Mouse (Mus musculus) midbrain, embryonic 13.5 days (tissue): ENCODE measurements around the gene Stpg2. TPM values are rescaled to one million over a fixed set of nuclear protein-coding genes. Genes with fewer than 3 reads are reported as not detected.

Experiments
- ATAC-seq: fragments of 200-750 bp; cut with Nextera tagmentation; 2 replicates; pipeline ENCODE4 v1.8.0; 2017; ENCODE audit warnings: mild to moderate bottlenecking, moderate TSS enrichment, moderate library complexity
- H3K27ac ChIP-seq: fragments of 300-500 bp; sonication (generic); 2 replicates; pipeline ENCODE4 v1.5.1; 2015; ENCODE audit warnings: inconsistent platforms, mild to moderate bottlenecking, moderate library complexity
- H3K27me3 ChIP-seq: fragments of 300-500 bp; sonication (generic); 2 replicates; pipeline ENCODE4 v1.6.1; 2015; ENCODE audit warnings: mild to moderate bottlenecking, inconsistent platforms
- H3K36me3 ChIP-seq: fragments of 300-500 bp; sonication (generic); 2 replicates; pipeline ENCODE4 v1.6.1; 2015; ENCODE audit warnings: mild to moderate bottlenecking, inconsistent platforms
- H3K4me1 ChIP-seq: fragments of 300-500 bp; sonication (generic); replicated peaks from 2 replicates; pipeline ENCODE4 v1.6.1; 2015; ENCODE audit warnings: inconsistent platforms
- H3K4me2 ChIP-seq: fragments of 300-500 bp; sonication (generic); replicated peaks from 2 replicates; pipeline ENCODE4 v1.6.1; 2015; ENCODE audit warnings: moderate library complexity, mild to moderate bottlenecking, inconsistent platforms
- H3K4me3 ChIP-seq: fragments of 300-500 bp; sonication (generic); replicated peaks from 2 replicates; pipeline ENCODE4 v1.5.1; 2015; ENCODE audit warnings: mild to moderate bottlenecking, inconsistent platforms
- H3K9ac ChIP-seq: fragments of 300-500 bp; sonication (generic); replicated peaks from 2 replicates; pipeline ENCODE4 v1.6.1; 2015; ENCODE audit warnings: mild to moderate bottlenecking, inconsistent platforms
- H3K9me3 ChIP-seq: fragments of 300-500 bp; sonication (generic); 2 replicates; pipeline ENCODE4 v1.6.1; 2016; ENCODE audit warnings: mild to moderate bottlenecking, inconsistent platforms
- WGBS: fragments of 180-500 bp; shearing (Covaris S2); methylation state at CpG from one replicate; pipeline ENCODE4 v1.1.7; 2015; 5-methylcytosine and 5-hydroxymethylcytosine counted together
- polyA plus RNA-seq: library from polyadenylated mRNA; unstranded; fragments of >200 nt; fragmentation: Nextera tagmentation; extraction: Ambion mirVana; gene quantifications from 2 replicates; pipeline ENCODE4 v1.2.1, GENCODE M21; 2015

Gene Stpg2
- polyA plus RNA-seq: 0.22 TPM in 1 of 2 replicates, not detected in the other

DNA sequence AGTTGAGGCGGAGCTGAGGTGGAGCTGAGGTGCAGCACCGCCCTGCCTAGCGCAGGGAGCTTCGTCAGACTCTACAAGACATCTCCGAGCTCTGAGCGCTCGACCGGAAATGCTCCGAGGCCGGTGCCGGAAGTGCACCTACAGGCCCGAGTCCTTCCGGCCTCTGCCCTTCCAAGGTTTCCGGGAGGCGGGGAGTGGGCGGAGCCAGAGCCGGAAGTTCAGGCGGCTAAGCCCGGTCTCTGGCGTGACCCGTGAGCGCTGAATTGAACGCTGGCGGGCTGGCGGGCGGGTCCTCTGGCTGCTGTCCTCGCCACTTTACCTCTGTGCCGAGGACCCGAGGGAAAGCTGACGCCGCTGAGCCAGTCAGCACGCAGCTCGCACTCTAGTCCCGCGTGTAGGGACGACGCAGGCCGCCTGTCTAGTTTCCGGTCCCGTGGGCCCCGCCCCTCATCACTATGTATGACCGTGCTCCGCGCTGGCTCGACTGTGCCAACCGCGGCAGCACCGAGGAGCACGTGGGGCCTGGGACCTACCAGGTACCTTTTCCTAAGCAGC, at the start of gene Stpg2:
TSS of gene Stpg2 (plus strand) at position 251 of the 555 bp plus-strand sequence.
- Histone ChIP-seq H3K36me3 (no peaks in the 10 kb centered on the region), H3K9ac (peak within 1 kb of the TSS; percentile 70), H3K4me1 (peaks cover 5% of the 10 kb centered on the region; the same call in 1 of the 2 replicates), H3K27me3 (peaks cover 40% of the 10 kb centered on the region), H3K9me3 (no peaks in the 10 kb centered on the region), H3K27ac (peak within 1 kb of the TSS; percentile 96), H3K4me2 (peak within 1 kb of the TSS; percentile 58), H3K4me3 (peak within 1 kb of the TSS; percentile 63)
- peak; percentile 100 for ATAC-seq
- WGBS: under 1% methylated on average over 49 of the region's 49 CpGs

DNA sequence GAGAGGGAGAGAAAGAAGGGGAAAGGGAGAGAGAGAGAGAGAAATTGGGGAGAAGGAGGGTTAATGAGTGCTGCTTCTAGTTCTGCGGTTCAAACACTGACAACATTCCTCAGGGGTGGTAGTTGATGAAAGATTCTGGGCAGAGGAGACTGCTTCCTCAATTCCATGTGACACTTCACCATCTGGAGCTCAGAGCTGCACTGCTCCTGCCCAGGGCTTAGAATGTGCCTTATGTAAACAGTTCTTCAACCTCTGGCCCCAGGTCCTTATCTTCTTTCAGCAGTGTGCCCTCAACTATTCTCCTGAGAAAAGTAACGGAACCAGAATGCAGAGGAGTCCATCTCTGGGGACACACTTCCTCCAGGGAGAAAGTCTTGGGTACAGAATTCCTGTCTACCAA, 43.3 kb upstream of the Stpg2 start:
- H3K4me1 ChIP-seq: no peaks in the 10 kb centered on the region
- ATAC-seq: no peak
- no peaks in the 10 kb centered on the region for H3K9me3 ChIP-seq
- H3K4me2 ChIP-seq: no peak overlapping the region
- H3K27ac ChIP-seq: no peak overlapping the region
- no peak overlapping the region for H3K9ac ChIP-seq
- H3K36me3 ChIP-seq: no peaks in the 10 kb centered on the region
- H3K27me3 ChIP-seq: no peaks in the 10 kb centered on the region
- WGBS: 75% methylated on average over 2 of the region's 2 CpGs
- H3K4me3 ChIP-seq: no peak overlapping the region

DNA sequence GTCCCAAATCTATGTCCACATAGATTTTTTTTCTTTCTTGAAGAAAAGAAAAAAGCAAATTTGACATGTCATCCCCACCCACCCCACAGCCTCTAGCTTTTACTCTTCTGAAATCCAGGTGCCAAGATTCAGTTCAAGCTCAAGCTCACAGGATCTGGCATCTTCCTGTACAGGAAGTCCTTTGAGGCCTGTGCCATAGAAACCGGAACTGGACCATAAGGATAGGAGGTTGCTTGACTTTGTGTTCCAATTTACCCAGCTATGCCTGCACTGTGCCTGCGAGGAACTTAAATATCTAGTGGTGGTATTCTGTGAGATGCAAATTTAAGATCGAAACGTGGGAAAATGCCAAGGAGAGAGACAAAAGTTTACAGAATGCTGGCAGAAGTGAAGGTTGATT, 42.8 kb upstream of the Stpg2 start:
- no peak for ATAC-seq
- Histone ChIP-seq H3K4me3 (no peak overlapping the region), H3K9me3 (no peaks in the 10 kb centered on the region), H3K9ac (no peak overlapping the region), H3K36me3 (no peaks in the 10 kb centered on the region), H3K27ac (no peak overlapping the region), H3K4me2 (no peak overlapping the region), H3K4me1 (no peaks in the 10 kb centered on the region), H3K27me3 (no peaks in the 10 kb centered on the region)
- WGBS: 87% methylated on average over 4 of the region's 4 CpGs

DNA sequence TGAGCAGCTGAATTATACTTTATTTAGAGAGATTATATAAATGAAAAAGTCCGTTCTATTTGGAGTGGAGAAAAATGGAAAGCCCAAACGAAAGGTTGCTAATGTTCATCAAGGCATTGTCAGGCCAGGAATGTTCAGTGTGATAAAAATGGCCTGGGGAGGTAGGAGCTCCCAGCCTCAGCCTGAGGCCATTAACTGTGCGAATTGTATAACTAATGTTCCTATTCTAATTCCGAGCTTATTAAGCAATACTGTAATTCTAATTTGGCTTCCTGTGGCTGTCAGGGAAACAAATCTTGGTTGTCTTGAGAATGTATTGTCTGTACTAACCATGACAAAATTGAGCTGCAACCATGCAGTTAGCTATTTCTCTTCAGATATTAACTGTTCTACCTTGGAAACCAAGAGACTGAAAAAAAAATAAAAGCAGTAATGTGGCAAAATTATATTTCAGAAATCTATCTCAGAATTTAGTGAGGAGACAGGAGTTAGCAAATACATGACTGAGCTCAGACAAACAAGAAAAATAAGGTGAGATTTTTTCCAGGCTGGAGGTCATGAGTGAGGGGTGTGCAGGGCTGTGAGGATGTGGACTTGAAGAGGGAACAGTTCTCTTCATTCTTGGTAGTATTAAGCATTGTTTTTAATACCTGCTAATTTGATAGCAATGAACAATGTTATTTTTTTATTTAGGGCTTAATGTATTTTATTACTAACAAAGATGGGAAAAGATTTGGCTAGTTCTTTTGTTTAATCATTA, 36.8 kb upstream of the Stpg2 start:
- H3K36me3 ChIP-seq: no peaks in the 10 kb centered on the region
- peak; percentile 60; the same call in 1 of the 2 replicates for ATAC-seq
- H3K27me3 ChIP-seq: no peaks in the 10 kb centered on the region
- WGBS: 31% methylated on average over 4 of the region's 4 CpGs
- no peaks in the 10 kb centered on the region for H3K9me3 ChIP-seq
- no peak overlapping the region for H3K4me3 ChIP-seq
- H3K9ac ChIP-seq: no peak overlapping the region
- H3K27ac ChIP-seq: peak overlapping the region; percentile 60
- H3K4me1 ChIP-seq: peaks cover 19% of the 10 kb centered on the region
- no peak overlapping the region for H3K4me2 ChIP-seq

DNA sequence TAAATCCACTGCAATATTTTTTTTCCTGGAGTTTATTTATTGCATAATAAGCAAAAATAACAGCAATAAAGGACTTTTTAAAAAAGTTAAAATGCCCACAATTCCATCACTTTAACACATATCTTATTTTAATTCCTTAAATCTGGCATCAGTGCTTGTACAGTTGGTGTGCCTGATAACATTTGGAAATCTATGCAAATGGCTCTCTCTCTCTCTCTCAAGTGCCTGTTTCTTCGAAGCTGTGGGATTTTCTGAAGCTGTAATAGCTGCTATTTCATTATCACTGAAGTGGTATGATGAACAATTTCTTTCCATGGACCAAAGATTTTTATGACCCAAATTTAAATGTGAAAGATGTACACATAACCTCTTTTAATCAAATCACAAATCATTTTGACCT, 35.8 kb upstream of the Stpg2 start:
- peaks cover 19% of the 10 kb centered on the region for H3K4me1 ChIP-seq
- H3K4me2 ChIP-seq: no peak overlapping the region
- H3K9me3 ChIP-seq: no peaks in the 10 kb centered on the region
- H3K27me3 ChIP-seq: no peaks in the 10 kb centered on the region
- no peak overlapping the region for H3K4me3 ChIP-seq
- no peaks in the 10 kb centered on the region for H3K36me3 ChIP-seq
- no peak overlapping the region for H3K27ac ChIP-seq
- no peak overlapping the region for H3K9ac ChIP-seq
- no peak for ATAC-seq
- WGBS: 34% methylated on average over 1 of the region's 1 CpGs

DNA sequence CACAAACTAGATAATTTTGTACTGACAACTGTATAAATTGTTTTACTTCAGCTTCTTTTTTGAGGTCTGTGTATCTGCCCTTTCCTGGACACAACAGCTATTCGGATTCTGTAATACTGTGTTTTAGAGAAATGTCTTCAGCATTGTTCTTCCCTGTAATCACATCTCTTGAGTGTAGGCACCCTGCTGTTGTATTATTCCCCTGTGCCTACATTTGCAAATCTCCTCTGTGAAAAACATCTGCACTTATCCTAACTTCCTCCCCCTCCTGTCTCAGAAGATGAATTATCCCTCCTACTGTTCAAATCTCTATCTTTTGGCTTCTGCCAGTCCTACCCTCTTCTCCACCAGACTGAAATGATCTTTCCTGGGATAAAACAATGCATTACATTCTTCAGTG, 28.6 kb upstream of the Stpg2 start:
- Histone ChIP-seq H3K27me3 (no peaks in the 10 kb centered on the region), H3K4me3 (no peak overlapping the region), H3K9ac (no peak overlapping the region), H3K9me3 (peaks cover 4% of the 10 kb centered on the region), H3K27ac (no peak overlapping the region), H3K4me1 (no peaks in the 10 kb centered on the region), H3K4me2 (no peak overlapping the region), H3K36me3 (no peaks in the 10 kb centered on the region)
- WGBS: 29% methylated on average over 1 of the region's 1 CpGs
- no peak for ATAC-seq

DNA sequence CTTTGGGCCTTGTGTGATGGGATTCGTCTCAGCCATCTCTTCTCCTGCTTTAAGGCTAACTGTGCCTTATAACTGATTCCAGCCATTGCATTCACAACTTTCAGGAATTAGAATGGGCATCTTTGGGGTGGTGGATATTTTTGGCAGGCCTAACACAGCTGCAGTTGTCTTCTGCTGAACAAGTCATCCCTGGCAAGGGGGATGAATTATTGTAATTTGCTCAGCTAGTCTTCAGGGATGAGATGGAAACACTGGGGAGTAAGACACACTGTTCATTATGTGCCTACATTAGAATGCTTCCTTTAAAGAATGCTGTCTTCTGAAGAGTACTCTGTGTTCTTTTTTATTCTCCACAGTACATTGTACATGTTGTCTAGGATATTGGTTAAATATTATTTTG, 14.0 kb upstream of the Stpg2 start:
- 86% methylated on average over 1 of the region's 1 CpGs for WGBS

DNA sequence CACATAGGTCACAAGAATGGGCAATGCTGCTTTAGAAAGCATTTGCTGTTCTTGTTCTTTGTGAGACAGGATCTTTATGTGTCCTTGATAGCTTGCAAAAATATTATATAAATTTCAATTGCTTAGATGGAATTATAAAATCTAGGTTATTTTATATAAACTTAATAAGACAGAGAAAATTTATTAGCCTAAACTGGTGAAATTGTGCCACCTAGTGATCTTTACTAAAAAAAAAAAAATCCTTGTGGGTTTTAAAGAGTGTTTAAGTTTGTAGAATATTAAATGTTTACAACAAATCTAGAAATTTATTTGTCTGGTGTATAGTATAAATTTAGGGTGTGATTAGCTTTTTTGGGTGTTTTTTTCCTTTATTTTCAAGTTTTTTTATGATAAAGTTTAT, 11.6 kb upstream of the Stpg2 start:
- H3K4me1 ChIP-seq: no peaks in the 10 kb centered on the region
- H3K4me2 ChIP-seq: no peak overlapping the region
- no peak for ATAC-seq
- no peak overlapping the region for H3K9ac ChIP-seq
- no peaks in the 10 kb centered on the region for H3K36me3 ChIP-seq
- no peaks in the 10 kb centered on the region for H3K9me3 ChIP-seq
- H3K4me3 ChIP-seq: no peak overlapping the region
- no peak overlapping the region for H3K27ac ChIP-seq
- H3K27me3 ChIP-seq: peaks cover 2% of the 10 kb centered on the region; the same call in 1 of the 2 replicates

More for the DNA sequence above, 14.0 kb upstream of the Stpg2 start:
- Histone ChIP-seq H3K4me3 (no peak overlapping the region), H3K27ac (no peak overlapping the region), H3K36me3 (no peaks in the 10 kb centered on the region), H3K9ac (no peak overlapping the region), H3K27me3 (no peaks in the 10 kb centered on the region), H3K4me1 (no peaks in the 10 kb centered on the region), H3K9me3 (no peaks in the 10 kb centered on the region), H3K4me2 (no peak overlapping the region)
- no peak for ATAC-seq

DNA sequence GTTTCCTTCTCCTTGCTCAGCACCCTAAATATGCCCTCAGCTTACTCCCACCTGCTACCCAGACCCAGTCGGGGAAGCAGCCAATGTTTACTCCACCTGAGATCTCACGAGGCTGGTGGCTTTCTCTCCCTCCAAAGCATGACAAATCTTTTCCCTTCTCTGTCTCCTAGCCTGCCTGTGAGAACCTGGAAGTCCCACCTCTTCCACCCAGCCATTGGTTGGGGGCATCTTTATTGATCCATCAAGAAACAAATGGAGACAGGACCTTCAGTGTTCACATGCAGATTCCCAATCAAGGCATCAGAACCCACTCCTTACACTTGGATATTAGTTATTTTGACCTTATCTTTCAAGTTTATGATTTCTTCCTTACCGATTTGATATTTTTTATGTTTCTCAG, 7.1 kb upstream of the Stpg2 start:
- H3K9me3 ChIP-seq: no peaks in the 10 kb centered on the region
- H3K4me1 ChIP-seq: no peaks in the 10 kb centered on the region
- ATAC-seq: no peak
- H3K27me3 ChIP-seq: peaks cover 31% of the 10 kb centered on the region
- 74% methylated on average over 3 of the region's 3 CpGs for WGBS
- no peaks in the 10 kb centered on the region for H3K36me3 ChIP-seq
- no peak overlapping the region for H3K4me3 ChIP-seq
- no peak overlapping the region for H3K9ac ChIP-seq
- no peak overlapping the region for H3K27ac ChIP-seq
- H3K4me2 ChIP-seq: no peak overlapping the region

DNA sequence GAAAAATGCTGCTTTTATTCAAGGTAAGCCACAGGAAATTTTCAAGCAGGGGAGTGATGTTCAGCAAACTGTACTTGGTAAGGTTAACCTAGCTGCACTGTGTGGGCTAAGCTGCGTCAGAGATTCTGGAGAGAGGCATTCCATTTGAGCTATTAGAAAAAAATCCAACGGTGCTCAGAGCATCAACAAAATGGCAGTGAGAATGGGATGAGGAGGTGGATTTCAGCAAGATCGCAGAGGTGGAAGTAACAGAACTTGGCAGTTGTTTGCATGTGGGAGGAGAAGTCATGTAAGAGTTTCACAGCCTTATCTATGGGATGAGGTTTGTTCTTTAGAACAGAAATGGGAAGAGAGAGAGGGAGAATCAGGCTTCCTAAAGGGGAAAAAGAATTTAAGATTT, 5.2 kb upstream of the Stpg2 start:
- Histone ChIP-seq H3K4me2 (no peak overlapping the region), H3K27ac (no peak overlapping the region), H3K9ac (no peak overlapping the region), H3K4me3 (no peak overlapping the region), H3K27me3 (peaks cover 44% of the 10 kb centered on the region), H3K36me3 (no peaks in the 10 kb centered on the region), H3K9me3 (no peaks in the 10 kb centered on the region), H3K4me1 (peaks cover 5% of the 10 kb centered on the region; the same call in 1 of the 2 replicates)
- WGBS: 84% methylated on average over 3 of the region's 3 CpGs
- ATAC-seq: no peak

DNA sequence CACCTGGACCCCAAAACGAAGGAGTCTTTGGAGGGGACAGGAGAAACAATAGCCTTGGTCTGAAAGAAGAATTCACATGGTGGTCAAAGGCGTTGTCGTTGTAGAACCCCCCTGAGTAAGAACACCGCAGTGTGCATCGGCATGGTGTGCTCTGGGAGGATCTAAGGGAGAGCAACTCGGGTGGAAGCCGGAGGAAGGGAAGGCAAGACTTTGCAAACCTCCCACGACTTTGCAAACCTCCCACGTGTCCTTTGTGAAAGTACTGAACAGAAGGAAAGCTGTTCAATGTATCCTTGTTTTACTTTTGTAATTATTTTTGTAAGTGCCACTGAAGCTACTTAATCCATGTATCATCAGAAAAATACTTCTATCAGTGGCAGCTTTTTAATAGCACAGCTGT, 11.5 kb downstream of the Stpg2 start:
- no peak for ATAC-seq
- Histone ChIP-seq H3K4me3 (no peak overlapping the region), H3K9ac (no peak overlapping the region), H3K27ac (no peak overlapping the region), H3K9me3 (no peaks in the 10 kb centered on the region), H3K4me2 (no peak overlapping the region), H3K27me3 (no peaks in the 10 kb centered on the region), H3K36me3 (no peaks in the 10 kb centered on the region), H3K4me1 (no peaks in the 10 kb centered on the region)
- WGBS: 71% methylated on average over 9 of the region's 9 CpGs

DNA sequence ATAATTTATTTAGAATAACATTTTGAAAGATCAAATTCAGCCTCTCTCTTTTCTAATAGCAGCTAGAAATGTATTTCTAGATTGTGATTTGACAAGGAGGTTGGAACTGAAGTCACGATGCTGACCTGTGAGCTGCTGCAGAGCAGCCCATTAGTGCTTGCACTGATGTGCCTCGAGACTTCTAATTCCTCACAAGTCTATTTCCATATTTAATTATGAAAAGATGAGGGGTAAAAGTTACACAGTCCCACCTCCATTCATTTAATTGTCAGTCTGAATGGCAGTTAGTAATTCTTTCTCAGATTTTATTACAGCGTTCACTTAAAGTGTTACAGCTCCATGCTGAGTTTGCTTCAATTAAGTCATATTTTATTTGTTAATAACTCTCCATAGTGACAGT, 19.6 kb downstream of the Stpg2 start:
- Histone ChIP-seq H3K27ac (no peak overlapping the region), H3K9me3 (no peaks in the 10 kb centered on the region), H3K27me3 (no peaks in the 10 kb centered on the region), H3K4me3 (no peak overlapping the region), H3K9ac (no peak overlapping the region), H3K4me1 (no peaks in the 10 kb centered on the region), H3K4me2 (no peak overlapping the region), H3K36me3 (no peaks in the 10 kb centered on the region)
- WGBS: 84% methylated on average over 3 of the region's 3 CpGs
- no peak for ATAC-seq

DNA sequence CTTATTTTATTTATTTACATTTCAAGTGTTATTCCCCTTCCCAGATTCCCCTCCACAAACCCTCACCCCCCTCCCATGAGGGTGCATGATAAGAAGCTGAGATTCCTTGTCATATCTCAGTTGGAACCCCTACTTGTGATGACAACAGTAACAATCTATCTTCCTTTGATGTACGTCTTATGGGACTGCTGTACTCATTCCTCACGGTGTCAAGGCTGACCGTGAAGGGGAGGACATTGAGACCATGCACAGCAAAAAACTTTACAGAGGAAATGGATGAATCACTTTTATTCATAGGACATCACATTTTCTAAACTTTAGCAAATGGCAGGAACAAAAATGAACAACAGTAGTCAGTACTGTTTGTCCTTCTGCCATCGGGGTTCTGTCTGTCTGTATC, 21.3 kb downstream of the Stpg2 start:
- WGBS: 81% methylated on average over 4 of the region's 4 CpGs
- no peaks in the 10 kb centered on the region for H3K27me3 ChIP-seq
- no peaks in the 10 kb centered on the region for H3K36me3 ChIP-seq
- no peak overlapping the region for H3K4me2 ChIP-seq
- H3K4me1 ChIP-seq: no peaks in the 10 kb centered on the region
- no peak overlapping the region for H3K4me3 ChIP-seq
- no peak overlapping the region for H3K9ac ChIP-seq
- H3K9me3 ChIP-seq: no peaks in the 10 kb centered on the region
- H3K27ac ChIP-seq: no peak overlapping the region
- no peak for ATAC-seq
